Mouse (Mus musculus): ENCODE measurements around the gene Tmem132c.

DNA sequence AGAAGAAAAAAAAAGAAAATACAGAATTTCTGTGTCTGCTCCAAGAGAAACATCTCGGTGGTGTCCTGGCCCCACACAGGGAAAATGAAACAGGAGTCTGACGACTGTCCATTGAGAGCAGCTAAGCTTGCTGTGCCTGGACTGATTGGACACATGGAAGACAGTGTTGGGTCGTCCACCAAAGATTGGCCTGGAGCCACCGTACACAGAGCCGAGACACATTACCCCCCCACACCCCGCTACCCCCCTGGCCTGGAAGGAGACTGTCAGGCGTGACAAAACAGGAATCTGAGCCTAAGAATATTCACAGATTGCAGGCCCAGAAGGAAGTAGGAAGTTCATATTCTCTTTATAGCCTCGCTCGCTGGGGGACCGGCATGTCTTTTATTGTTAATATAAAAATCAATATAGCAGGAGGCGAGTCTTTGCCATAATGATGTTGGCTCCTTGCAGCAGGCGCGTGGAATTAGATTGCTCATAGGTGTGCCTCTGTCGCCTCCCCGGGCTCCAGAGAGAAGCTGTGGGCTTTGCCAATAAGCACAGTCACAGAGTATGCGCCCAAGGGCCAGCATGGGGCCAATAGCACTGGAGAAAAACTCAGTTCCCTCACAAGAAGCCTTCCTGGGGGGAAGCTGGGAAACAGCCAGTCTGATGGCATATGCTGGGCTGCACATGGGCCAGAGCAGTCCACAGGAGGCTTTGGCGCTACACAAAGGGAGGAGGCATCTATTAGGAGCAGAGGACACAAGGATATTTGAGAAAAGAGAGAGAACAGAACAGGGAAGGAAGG is 49.0 kb downstream of the Tmem132c start:
- TF ChIP-seq CTCF (IDR thresholded peaks at IDR 0.05; ENCODE audit: control insufficient read depth, insufficient read depth, insufficient read length): no peak
- TF ChIP-seq USF1 (IDR thresholded peaks at IDR 0.05; ENCODE audit: low read depth): no peak
- no peak for TF ChIP-seq MAX (IDR thresholded peaks at IDR 0.05)
- TF ChIP-seq CEBPB (IDR thresholded peaks at IDR 0.05; ENCODE audit: low read depth): no peak
- no peak for TF ChIP-seq MYOD1 (IDR thresholded peaks at IDR 0.05; ENCODE audit: control insufficient read depth, insufficient read length, low read depth)
- no peak for TF ChIP-seq FOSL1 (IDR thresholded peaks at IDR 0.05; ENCODE audit: insufficient read depth, low read length, poor library complexity, severe bottlenecking)
- no peak for TF ChIP-seq MYOG (IDR thresholded peaks at IDR 0.05; ENCODE audit: control insufficient read depth, extremely low read depth, insufficient read length)
